Mouse (Mus musculus) bone marrow macrophage, adult 2 months (primary cell): ENCODE results near the gene Trim44. TPM values are rescaled to one million over a fixed set of nuclear protein-coding genes. Genes with fewer than 3 reads are reported as not detected.

Source experiments
- H3K27ac ChIP-seq: 2 replicates; pipeline ENCODE4 v1.5.1; 2012; ENCODE audit warnings: low read depth, low read length; ENCODE audit not compliant: insufficient read depth
- H3K4me1 ChIP-seq: 2 replicates; pipeline ENCODE4 v1.6.1; 2012; ENCODE audit warnings: low read length; ENCODE audit not compliant: control insufficient read depth, insufficient read depth
- H3K4me3 ChIP-seq: 2 replicates; pipeline ENCODE4 v1.5.1; 2012; ENCODE audit warnings: mild to moderate bottlenecking, low read length, moderate library complexity; ENCODE audit not compliant: insufficient read depth
- CTCF ChIP-seq: IDR thresholded peaks from 2 replicates; pipeline ENCODE4 v1.5.1; 2012; ENCODE audit warnings: low read depth, mild to moderate bottlenecking, low read length, moderate library complexity
- POLR2A ChIP-seq: IDR thresholded peaks from 2 replicates; pipeline ENCODE4 v1.6.1; 2012; ENCODE audit warnings: mild to moderate bottlenecking, low read depth, low read length, borderline replicate concordance
- polyA plus RNA-seq: library from polyadenylated mRNA; stranded (reverse); fragments of >200 nt; gene quantifications from 2 replicates; pipeline ENCODE4 v1.2.4, GENCODE M21; 2012; ENCODE audit not compliant: missing spikeins, insufficient read depth, insufficient read length

The Trim44 gene
- polyA plus RNA-seq, 1 experiment, result 29.9 TPM

GRCm38 (mm10) chr2:102292051-102292450 lies 115.6 kb downstream of the Trim44 start:
- H3K27ac ChIP-seq, result no peak overlapping the region
- TF ChIP-seq POLR2A (no peak), CTCF (no peak)
- peaks cover 5% of the 10 kb centered on the region for H3K4me1 ChIP-seq
- no peak overlapping the region for H3K4me3 ChIP-seq

GRCm38 (mm10) chr2:102291533-102291932 lies 116.1 kb downstream of the Trim44 start:
- Histone ChIP-seq H3K4me1 (peaks cover 5% of the 10 kb centered on the region), H3K27ac (no peak overlapping the region), H3K4me3 (no peak overlapping the region)
- no peak for TF ChIP-seq POLR2A
- no peak for TF ChIP-seq CTCF

DNA sequence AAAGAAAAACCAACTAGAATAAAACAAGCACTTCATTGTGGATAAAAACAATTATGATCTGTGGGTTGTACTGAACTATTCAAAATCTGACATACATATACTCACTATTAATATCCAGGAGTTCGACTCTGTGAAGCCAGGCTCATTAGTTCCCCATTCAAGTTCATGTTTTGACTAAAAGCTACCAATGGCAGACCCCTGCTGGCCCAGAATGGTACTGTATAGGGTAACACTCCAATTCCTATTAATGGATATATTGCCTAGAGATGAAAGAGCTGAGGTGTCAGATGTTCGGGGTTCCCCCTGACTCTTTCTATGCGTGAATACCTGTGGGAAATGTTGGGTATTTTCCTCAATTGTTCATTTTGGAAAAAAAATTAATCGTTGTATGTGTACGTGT lies 117.6 kb downstream of the Trim44 start:
- Histone ChIP-seq H3K4me1 (peaks cover 5% of the 10 kb centered on the region), H3K4me3 (no peak overlapping the region), H3K27ac (no peak overlapping the region)
- TF ChIP-seq CTCF (no peak), POLR2A (no peak)

DNA sequence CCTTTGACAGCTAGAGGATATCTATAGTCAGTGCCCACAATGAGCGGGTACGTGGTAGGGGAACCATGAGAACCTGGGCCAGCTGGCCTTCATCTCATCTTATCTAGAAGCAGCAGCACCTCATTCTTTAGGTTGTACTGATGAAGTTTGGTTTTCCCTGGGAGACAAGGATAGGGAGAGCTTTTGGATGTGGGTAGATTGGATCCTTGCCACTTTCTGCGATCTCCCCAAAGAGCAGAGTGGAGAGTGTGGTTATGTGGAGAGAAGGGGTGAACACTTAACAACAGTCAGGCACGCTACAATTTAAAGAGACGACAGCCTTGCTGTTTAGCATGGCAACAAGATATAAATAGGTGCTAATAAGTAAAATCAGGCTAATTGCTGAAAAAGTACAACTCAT lies 119.0 kb downstream of the Trim44 start:
- TF ChIP-seq CTCF, result no peak
- no peak for TF ChIP-seq POLR2A
- Histone ChIP-seq H3K4me3 (no peak overlapping the region), H3K27ac (no peak overlapping the region), H3K4me1 (peaks cover 5% of the 10 kb centered on the region)

GRCm38 (mm10) chr2:102287369-102287768 lies 120.3 kb downstream of the Trim44 start:
- Histone ChIP-seq H3K4me3 (no peak overlapping the region), H3K4me1 (peaks cover 5% of the 10 kb centered on the region), H3K27ac (no peak overlapping the region)
- TF ChIP-seq CTCF, result no peak
- no peak for TF ChIP-seq POLR2A

GRCm38 (mm10) chr2:102282081-102282480 lies 125.5 kb downstream of the Trim44 start:
- H3K4me1 ChIP-seq, result no peaks in the 10 kb centered on the region
- H3K27ac ChIP-seq, result no peak overlapping the region
- no peak overlapping the region for H3K4me3 ChIP-seq
- no peak for TF ChIP-seq POLR2A
- no peak for TF ChIP-seq CTCF

- no peak overlapping the region for H3K27ac ChIP-seq
- TF ChIP-seq POLR2A (no peak), CTCF (no peak)
- no peaks in the 10 kb centered on the region for H3K4me1 ChIP-seq
- H3K4me3 ChIP-seq, result no peak overlapping the region
These were observed 127.8 kb downstream of the Trim44 start for GRCm38 (mm10) chr2:102279779-102280178.

GRCm38 (mm10) chr2:102277946-102278345 lies 129.7 kb downstream of the Trim44 start:
- Histone ChIP-seq H3K27ac (no peak overlapping the region), H3K4me1 (no peaks in the 10 kb centered on the region), H3K4me3 (no peak overlapping the region)
- TF ChIP-seq POLR2A (no peak), CTCF (no peak)

DNA sequence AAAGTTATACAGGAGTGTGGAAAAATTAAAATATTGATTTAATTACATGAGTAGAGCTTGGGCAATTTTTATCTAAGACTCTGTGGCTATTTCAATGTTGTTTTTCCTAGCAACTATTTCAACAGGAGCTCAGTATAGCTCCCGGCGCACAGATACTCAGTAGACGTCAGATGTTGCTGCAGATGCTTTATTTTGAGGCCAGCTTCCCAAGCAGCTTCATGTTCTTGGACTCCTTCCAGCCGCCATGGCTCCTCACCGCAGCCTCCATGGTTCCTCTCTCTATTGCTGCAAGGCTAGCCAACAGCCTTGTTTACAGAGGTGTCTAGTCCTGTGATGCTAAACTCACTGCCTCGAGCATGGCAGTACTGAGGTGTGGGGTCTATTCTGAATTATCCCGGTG lies 134.3 kb downstream of the Trim44 start:
- H3K27ac ChIP-seq, result no peak overlapping the region
- H3K4me3 ChIP-seq, result no peak overlapping the region
- TF ChIP-seq CTCF, result no peak
- no peak for TF ChIP-seq POLR2A
- no peaks in the 10 kb centered on the region for H3K4me1 ChIP-seq

DNA sequence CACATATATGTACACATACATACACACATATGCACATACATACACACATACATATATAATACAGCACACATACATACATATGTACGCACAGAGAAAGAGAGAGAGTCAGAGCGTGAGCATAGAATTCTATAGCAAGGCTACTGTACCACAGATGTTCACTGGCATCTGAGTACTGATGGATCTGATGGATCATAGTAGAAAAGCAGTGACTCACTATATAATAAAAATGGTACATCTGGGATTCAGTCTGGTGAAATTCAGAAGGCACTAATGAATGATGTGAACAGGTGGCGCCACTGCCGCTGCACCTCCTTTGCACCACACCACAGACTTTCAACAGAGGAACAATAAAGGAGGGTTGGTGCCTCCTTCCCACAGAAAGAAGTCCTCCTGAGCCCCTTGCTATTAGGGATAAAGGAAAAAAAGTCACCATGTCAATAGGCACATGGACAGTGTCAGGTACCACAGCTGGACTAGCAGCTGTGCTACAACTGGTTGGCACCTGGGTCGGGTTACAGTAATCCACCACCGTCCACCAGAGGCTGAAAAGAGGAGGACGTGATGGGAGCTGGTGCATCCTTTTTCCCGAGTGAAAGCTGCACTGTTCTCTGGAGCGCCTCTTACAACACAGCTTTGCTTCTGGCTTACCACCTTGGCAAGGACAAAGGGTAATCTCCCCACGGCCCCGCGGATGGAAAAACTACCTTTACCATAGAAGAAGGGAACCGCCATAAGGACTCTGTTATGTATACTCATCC lies 139.9 kb downstream of the Trim44 start:
- no peak for TF ChIP-seq POLR2A
- TF ChIP-seq CTCF, result no peak
- H3K27ac ChIP-seq, result no peak overlapping the region
- no peaks in the 10 kb centered on the region for H3K4me1 ChIP-seq
- H3K4me3 ChIP-seq, result no peak overlapping the region
